Mouse (Mus musculus): ENCODE measurements around the gene Rsph3b.
"Not testable (repeated sequence)": the region's sequence is repeated elsewhere in the genome, so short reads cannot be mapped to it uniquely, and the experiment has no call there.

- TF ChIP-seq CTCF (IDR thresholded peaks at IDR 0.05; ENCODE audit: low read depth, low read length); POLR2A (IDR thresholded peaks at IDR 0.05; ENCODE audit: insufficient read depth, low read length): not testable (repeated sequence)
These were observed 11.2 kb upstream of the Rsph3b start for GRCm38 (mm10) chr17:6959543-6960259.
